Mouse (Mus musculus): ENCODE data around the gene Pde3a.

DNA sequence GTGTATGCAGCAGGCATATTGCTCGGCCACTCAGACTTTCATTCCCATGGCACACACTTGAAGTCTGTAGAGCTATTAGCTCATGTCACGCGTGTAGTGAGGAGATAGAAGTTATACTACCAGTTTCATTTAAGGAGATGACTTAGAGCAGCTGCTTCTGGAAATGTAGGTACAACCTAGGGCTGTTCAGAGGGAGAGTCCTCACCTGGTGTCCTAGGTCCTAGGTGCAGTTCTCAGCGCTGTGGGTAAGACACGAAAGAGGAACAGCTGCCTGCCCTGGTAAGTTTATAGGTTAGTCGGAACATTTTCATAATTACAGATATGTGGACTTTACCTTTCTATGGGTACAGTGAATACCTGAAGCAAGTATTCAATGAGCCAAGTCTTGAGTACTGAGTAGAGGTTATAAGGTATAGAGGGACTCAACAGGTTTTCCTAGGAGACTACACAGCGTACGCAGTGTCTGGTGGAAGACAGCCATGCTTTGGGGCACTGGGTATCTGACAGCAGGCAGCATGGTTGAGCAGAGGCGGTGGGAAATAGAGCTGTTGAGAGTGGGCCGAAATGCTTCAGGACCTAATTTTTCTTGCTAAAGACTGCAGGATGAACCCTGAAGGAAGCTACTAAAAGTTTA is 43.9 kb downstream of the Pde3a start:
- no peak for TF ChIP-seq CTCF (IDR thresholded peaks at IDR 0.05; ENCODE audit: low read depth, low read length)
- no peak for TF ChIP-seq POLR2A (IDR thresholded peaks at IDR 0.05; ENCODE audit: extremely low read depth, insufficient read depth, low read length)

Data from liver, adult 2 months (tissue).